Mouse (Mus musculus) CH12F3 (cell line): Measurements from ENCODE around the gene Bpifb1.
"Not testable (repeated sequence)": the region's sequence is repeated elsewhere in the genome, so short reads cannot be mapped to it uniquely, and the experiment has no call there.

Source experiments
- in situ Hi-C: fragments of 300-500 bp; cut with MboI; formaldehyde crosslinking; loops from 2 replicates; pipeline ENCODE4 v1.14.3; 2020; ENCODE audit warnings: low sequenced_read_pairs

The Bpifb1 gene

DNA sequence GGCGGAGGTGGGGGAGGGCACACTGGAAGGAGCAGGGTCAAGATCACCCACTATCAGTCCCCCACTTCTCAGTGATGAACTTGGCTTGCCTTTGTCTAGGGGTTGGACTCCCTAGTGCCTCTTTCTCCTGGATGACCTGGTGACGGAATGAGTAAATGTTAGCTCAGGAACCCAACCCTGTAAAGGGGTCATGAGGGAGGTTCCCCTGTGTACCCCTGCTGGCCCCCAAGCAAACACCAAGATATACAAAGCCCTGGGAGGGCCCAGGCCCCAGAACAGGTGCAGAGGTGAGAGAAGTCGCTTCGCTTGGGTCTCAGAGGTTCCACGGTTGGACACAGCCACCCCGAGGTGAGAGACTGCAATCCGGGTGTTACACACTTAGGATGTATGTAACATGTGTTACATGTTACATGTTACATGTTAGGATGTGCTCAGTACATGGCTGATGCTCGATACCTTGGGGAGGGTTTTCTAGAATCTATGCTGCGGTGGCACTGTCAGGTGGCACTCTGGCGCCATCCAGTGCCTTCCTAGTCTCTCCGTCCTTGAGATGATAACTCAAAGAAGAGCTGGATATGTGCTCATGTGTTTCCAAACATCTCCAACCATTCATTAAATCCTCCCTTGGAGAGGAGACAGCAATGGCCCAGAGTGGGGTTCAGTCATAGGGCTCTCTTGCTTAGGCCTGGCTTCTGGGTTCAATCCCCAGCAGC is at the start of gene Bpifb1:
Bpifb1 (plus strand) TSS at position 273 of the 713 bp plus-strand sequence.
- in situ Hi-C loops: no loop called here

DNA sequence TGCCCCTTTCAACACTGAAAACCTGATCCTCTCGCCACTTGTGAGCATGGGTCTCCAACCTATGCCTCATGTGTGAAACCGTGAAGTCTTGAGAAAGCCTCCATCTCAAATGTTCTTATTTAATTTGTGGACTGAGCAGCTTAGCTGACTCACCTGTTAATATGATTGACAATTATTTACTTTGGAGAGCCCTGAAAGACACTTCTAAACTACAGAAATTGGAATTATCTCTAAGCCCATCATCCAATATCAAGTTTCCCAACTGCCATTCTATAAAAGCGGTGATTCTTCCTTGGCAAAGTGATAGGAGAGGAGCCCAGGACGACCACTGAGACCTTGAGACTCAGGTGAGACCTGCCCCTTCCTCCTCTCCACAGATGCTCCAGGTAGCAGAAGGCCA is 48.0 kb upstream of the Bpifb1 start, which contains the start of gene Bpifa1:
Bpifa1 (plus strand) TSS at position 301 of the 400 bp plus-strand sequence.
- in situ Hi-C loops: no loop called here

DNA sequence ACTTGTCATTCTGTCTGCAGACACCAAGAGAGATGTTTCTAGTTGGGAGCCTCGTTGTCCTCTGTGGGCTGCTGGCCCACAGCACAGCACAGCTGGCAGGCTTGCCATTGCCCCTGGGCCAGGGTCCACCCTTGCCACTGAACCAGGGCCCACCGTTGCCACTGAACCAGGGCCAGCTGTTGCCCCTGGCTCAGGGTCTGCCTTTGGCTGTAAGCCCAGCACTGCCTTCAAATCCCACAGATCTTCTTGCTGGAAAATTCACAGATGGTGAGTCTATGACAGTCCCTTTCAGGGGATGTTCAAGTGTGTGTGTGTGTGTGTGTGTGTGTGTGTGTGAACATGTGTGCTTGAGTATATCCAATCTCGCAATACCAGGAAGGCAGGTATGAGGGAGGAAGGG is 46.9 kb upstream of the Bpifb1 start:
- in situ Hi-C loops: no loop called here

DNA sequence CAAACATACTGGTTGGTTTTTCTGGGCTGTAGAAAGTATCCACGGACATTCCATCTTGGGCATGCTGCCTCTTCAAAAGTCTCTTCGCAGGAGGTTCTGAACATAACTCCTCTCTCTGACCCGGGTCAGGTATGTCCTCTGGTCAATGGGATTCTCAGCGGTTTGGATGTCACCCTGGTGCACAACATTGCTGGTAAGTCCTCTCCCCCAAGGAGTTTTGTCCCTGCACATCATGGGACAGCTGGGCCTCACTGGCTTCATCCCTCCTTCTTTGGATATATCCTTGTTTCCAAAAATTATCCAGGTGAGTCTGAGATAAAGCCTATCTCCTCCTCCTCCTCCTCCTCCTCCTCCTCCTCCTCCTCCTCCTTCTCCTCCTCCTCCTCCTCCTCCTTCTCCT is 43.1 kb upstream of the Bpifb1 start:
- in situ Hi-C loops: no loop called here

DNA sequence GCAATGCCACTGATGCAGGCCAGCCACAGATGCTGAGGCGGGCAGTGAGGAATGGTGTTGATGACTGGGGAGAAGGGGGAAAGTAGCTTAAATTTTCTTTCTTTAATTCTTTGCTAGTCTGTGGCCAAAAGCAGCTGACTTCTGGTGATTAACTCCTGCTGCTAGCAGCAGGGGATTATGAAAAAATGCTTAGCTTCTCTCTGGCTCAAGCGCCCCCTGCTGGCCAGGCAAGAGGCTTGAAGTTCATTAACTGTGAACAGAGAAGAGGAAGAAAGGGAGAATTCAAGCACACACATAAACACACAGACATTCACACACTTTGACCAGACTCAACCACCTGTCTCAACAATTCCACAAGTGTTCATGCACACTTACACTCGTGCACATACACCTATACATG is 32.2 kb upstream of the Bpifb1 start:
- in situ Hi-C loops: no loop called here

DNA sequence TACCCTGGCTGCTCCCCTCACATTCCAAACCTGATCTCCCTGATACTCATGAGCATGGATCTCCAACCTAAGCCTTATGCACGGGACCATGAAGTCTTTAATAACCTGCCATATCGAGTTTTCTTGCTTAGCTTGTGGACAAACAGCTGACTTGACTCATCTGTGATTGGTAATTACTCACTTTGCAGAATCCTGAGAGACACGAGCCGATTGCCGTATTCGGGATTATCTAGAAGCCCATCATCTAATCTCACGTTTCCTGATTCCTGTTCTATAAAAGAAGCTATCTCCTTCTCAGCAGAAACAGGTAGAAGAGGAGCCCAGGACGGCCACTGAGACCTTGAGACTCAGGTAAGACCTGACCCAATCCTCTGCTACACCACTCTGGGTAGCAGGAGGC is 28.3 kb upstream of the Bpifb1 start, which contains the start of gene Bpifa5:
Bpifa5 (plus strand) TSS at position 301 of the 400 bp plus-strand sequence.
- in situ Hi-C loops: no loop called here

DNA sequence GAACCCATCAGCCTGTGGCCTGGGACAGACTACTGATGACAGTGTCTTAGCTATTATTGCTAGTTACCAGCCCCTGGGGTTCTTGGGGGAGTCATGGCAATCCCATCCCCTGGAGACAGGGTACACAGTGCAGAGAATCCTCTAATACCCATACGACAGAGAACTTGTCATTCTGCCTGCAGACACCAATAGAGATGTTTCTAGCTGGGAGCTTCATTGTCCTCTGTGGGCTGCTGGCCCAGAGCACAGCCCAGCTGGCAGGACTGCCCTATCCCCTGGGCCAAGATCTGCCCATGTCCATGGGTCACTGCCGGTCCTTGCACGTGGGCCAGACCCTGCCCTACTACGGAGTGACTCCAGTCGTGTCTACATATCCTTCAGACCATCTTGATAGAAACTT is 27.3 kb upstream of the Bpifb1 start:
- in situ Hi-C loops: no loop called here

DNA sequence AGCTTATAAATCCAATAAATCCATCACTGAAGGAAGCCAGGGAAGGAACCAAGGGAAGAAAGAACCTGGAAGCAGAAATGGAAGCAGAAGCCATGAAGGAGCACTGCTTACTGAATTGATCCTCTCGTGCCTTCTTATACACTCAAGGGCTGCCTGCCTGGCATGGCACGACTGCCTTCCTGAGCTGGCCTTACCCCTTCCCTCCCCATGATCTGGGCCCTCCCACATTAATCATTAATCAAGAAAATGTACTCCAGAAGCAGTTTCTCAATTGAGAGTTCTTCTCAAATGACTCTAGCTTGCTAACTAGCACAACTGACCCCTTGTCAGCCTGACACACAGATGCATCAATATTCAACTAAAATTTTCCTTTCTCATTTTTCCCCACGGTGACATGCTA is 21.4 kb upstream of the Bpifb1 start:
- in situ Hi-C loops: no loop called here

DNA sequence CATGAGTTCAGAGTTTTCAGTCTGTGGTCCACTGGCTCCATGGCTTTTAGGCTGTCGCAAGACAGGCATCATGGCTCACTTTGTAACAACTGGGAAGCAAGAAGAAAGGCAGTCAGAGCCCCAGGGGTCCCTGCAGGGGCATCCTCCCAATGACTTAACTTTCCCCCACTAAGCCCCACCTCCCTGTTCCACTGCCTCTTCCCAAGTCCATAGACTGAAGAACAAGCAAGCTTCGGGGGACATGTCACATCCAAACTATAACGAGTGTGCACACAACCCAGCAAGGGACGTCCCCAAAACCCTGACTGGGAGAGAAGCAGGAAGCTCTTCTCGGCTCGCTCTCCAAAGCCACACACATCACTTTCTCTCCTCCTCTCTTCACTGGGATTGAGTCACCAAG is 19.0 kb upstream of the Bpifb1 start:
- in situ Hi-C loops: no loop called here

DNA sequence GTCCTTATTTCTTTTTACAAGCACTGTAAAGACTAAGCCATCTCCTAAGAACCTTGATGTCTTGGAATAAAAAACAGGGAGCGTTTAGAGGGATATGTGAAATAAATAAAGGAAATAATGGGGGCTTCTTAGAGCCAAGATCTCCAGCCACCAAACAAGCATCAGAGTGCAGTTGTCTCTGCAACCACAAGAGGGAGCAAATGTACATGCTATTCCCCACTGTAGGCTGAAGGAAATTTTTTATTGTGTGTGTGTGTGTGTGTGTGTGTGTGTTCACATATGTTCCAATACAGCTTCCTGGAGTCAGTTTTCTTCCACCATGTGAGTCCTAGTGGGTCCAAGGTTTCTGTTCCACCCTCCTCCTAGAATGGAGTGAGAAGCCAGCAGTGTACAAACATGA is 17.3 kb upstream of the Bpifb1 start:
- in situ Hi-C loops: no loop called here

DNA sequence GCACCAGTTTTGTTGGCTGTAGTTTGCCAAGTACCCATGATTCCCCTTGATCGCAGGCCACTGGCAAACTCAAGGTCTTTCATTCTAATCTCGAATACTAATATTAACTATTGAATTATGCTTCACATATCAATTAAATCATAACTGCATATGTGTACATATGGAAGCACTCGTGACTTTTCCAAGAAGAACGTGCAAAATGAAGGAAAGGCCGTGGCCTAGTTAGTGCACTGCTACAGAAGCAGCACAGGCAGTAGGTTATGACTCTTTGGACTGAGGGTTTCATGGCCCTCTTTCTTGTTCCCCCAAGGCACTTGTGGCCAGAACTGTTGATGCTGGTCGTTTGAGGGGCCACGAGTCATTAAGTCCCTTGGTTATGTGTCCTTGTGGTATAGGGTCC is 8.7 kb upstream of the Bpifb1 start:
- in situ Hi-C loops: not testable (repeated sequence)

DNA sequence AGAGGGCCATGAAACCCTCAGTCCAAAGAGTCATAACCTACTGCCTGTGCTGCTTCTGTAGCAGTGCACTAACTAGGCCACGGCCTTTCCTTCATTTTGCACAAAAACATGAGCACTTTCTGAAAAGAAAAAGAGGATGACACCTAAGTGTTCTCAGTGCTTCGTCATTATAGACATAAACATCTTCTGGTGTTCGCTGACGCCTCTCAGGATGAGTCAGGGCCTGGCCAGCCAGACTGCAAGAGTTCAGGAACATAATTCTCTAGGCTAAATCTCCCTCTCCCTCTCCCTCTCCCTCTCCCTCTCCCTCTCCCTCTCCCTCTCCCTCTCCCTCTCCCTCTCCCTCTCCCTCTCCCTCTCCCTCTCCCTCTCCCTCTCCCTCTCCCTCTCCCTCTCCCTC is 7.6 kb upstream of the Bpifb1 start:
- in situ Hi-C loops: not testable (repeated sequence)

DNA sequence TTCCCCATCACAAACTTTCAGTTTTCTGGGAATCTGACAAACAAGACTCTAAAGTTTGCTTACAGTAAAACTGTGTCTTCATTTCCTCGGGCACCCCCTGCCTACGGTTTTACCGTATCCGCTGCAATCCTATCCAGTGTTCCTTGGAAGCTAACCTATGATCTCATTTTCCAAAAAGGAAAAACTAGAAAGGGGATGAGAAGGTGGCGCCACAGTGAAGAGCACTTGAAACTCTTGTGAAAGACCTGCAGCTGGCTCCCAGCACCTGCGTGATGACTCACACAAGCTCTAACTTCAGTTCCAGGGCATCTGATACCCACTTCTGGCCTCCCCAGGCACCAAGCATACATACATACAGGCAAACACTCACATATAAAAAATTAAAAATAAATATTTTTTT is 5.3 kb upstream of the Bpifb1 start:
- in situ Hi-C loops: no loop called here

DNA sequence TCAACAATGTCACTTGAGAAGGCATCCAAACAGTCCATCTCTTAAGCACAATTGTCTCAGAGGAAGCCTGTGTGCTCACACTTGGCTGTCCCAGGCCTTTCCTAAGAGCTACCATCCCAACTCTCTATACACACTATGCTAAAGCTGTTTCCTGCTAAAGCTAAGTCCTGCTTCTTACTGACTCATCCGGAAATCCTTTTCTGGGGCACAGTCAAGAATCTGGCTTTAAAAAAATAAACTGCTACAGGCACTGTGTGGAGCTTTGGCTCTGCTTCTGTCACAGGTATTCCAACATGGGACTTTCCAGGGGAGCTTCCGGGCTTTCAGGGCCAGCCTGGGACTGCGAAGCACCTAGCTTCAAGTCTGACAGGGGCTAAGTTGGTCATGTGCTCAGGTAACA is 4.9 kb upstream of the Bpifb1 start:
- in situ Hi-C loops: no loop called here

DNA sequence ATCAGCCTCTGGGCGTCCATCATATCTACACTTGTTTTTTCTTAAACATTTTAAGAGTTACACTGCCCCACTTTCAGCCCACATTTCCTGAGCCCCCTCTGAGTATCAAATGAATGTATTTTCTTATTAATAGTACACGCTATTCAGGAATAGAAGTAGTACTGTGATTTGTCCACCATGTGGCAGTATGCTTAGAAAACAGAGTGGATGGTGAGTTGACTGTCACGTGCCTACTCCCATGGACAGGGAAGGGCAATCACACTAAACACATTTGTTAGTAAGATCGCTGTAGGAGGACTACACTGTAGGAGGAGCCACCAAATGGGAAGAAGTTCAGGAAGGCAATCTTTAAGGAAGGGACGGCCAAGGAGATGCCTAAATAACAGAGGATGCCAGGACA is 3.1 kb upstream of the Bpifb1 start:
- in situ Hi-C loops: no loop called here

DNA sequence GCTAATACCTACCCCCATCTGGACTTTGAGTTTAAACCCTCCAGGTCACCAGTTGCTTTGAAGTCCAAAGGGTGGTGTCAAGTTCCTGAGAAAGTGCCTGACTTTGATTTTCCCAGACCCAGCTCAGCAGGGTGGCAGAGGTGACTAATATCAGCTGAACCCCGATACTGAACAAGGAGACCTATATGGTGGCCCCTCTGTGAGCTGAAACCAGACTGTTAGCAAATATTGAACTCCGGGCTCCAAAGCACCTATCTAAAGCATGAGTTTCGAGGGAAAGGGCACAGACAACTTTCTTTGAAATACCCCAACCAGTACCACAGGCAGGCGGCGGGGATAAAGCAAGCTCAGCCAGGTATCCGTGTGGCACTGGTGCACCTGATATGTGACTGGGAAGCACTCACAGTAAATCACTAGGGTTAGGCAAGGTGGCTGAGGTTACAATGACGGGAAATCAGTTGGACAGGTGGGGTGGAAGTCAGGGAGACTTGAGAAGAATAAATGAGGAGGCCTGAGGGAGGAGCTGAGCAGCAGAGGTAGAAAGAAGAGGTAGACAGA is 662 bp upstream of the Bpifb1 start:
- in situ Hi-C loops: no loop called here

DNA sequence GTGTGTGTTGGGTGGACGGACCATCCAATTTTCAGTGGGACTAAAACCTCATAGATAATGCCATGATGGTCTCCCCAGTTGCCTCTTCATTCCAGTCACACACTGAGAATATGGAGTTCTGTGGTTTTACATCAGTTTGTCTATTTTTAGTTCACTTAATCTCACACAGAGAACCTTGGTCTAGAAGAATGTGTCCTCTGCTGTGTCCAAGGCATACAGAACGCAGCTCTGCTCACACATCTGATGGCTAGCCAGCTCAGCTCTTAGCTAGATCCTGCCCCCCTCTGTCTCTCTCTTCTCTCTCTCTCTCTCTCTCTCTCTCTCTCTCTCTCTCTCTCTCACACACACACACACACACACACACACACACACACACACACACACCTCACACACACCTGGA is 1.5 kb downstream of the Bpifb1 start:
- in situ Hi-C loops: no loop called here

DNA sequence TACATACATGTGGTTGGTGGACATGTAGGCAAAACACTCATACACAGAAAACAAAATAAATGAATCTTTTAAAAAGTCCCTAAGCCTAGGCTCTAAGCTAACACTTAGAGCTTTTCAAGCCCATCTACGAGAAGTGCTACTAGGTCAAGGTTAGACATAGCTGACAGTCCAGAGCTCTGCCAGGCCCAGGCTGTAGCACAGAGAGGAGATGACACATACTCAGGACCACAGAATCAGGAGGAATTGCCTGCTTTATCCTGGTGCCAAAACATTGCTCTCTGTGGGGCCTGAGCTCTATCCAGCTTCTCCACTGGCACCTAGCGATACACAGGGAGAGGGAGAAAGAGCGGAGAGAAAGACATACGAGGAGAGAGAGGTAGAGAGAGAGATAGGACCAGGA is 2.5 kb downstream of the Bpifb1 start:
- in situ Hi-C loops: no loop called here

DNA sequence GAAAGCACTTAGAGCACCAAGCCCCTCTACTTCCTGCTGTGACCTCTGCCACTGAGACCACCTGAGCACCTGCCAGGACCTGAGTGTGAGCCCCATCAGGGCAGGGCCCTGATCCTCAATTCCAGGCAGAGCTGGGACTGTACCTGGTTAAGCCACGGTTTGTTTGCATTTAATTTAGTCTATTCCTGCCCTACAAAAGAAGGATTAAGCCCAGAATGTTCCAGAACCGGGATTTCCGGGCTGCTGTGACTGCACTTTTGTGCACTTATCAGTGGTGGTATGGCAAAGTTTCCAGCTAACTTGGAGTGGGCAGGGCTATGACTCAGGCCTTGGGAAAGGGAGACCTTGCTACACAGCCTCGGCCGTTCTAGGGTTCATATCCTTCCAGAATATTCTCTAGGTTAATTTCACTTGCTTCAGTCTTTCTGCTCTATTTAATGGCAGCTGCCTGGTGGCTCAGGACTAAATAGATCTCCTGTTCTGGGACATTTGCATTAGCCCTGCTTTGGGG is 3.4 kb downstream of the Bpifb1 start:
- in situ Hi-C loops: no loop called here

DNA sequence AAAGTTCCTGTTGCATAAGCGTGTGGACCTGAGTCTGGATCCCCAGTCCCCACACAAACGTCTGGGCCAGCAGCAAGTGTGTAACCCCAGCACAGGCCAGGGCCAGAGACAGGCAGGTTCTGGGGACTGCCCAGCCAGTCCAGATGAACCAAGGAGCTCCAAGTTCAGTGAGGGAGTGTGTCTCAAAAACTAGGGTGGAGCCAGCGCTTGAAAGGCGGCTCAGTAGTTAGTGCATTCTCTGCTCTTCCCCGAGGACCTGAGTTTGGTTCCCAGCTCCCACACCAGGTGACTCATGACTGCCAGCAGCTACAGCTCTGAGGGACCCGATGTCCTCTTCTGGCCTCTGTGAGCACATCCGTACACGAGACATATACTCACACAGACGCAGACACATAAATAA is 6.4 kb downstream of the Bpifb1 start:
- in situ Hi-C loops: no loop called here

DNA sequence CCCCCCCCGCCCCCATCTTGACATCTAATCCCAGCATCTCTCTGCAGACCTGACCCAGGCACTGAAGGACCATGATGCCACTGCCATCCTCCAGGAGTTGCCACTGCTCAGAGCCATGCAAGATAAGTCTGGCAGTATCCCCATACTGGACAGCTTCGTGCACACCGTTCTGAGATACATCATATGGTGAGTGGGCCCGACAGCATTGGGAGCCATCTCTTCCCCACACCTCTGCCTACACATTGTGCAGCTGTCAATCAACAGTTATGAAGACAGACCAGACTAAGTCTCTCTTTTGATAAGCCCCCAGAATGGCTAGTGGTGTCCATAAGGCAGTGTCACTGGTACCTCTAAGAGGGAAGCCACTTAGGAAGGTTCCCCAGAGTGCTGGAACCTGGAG is 14.0 kb downstream of the Bpifb1 start:
- in situ Hi-C loops: no loop called here

DNA sequence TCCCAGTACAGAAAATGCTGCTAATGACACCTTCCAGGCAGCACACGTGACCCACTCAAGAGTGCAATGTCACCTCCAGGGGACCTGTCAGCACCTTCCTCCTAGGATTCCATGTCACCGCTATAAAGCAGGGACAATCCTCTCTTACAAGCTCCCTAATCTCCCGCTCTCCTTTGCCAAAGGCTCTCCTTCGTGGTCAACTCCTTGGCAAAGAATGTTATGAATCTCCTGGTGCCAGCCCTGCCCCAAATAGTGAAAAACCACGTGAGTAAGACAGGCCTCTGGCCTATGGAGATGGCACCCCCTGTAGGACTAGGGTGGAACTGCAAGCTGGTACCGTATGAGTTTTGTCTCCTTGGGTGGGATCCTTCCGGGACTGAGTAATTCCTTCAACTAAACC is 16.3 kb downstream of the Bpifb1 start:
- in situ Hi-C loops: no loop called here

DNA sequence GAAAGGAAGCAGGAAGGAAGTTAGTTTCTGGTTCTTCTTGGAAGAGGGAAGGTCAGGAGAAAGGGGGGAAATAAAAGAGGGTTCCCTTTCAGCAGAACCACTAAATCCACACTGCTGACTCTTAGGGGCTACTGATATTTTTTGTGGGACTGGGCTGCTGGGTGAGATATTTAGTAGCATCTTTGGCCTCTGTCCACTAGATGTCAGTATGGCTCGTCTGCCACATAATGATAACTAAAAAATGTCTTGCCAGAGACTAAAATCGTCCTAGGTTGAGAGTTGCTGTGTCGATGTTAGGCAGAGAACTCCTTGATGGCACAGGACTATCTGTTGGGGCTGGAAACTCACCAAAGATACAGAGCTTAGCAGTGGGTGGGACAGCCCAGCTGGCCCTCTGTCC is 18.5 kb downstream of the Bpifb1 start:
- in situ Hi-C loops: no loop called here
